Mouse (Mus musculus) ES-E14 (cell line): ENCODE measurements around the gene Plcg2.

Experiments used
- CHD2 ChIP-seq: IDR thresholded peaks from 2 replicates; pipeline ENCODE4 v1.6.1; 2014; ENCODE audit warnings: mild to moderate bottlenecking, low read depth, low read length, inconsistent platforms
- ZC3H11A ChIP-seq: IDR thresholded peaks from 2 replicates; pipeline ENCODE4 v1.6.1; 2012; ENCODE audit warnings: low read depth, mild to moderate bottlenecking, inconsistent platforms, low read length, borderline replicate concordance
- ZNF384 ChIP-seq: IDR thresholded peaks from 2 replicates; pipeline ENCODE4 v1.6.1; 2012; ENCODE audit warnings: low read depth, low read length, inconsistent platforms

DNA sequence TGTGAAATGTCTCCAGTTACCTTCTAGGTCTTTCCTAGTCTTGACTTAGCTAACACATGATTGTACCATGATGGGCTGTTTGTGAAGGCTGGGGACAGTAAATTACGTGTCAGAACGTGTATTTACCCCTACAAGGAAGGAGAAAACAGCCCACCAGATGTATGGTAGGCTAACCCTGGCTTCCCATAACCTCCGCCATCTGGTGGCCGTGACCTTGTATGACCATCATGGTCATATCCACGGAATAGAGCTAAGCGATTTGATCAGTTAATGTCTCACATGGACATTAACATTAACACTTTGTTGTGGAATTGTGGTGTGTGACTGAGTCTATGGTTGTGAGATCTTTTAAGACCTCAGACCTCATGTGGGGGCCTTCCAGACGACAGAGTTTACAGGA lies 160.9 kb downstream of the Plcg2 start:
- no peak for TF ChIP-seq CHD2
- TF ChIP-seq ZC3H11A: no peak
- TF ChIP-seq ZNF384: no peak
